Mouse (Mus musculus) cerebellum, adult 8-10 months (tissue): ENCODE measurements at regions not wholly inside any gene's neighbourhood (a gene's known extent, or its start where the extent isn't known, plus 50 kb on each side); places are given as distances from the start of the nearest gene placed in this dataset.

Experiments
- DNase-seq: peaks from one replicate; pipeline ENCODE4 v3.0.0; 2022

- DNase-seq: no peak
Observed at GRCm38 (mm10) chr15:27137580-27137979, 242.2 kb upstream of the Fbxl7 start.

GRCm38 (mm10) chr15:27145860-27146259 lies 250.5 kb upstream of the Fbxl7 start:
- DNase-seq: no peak

GRCm38 (mm10) chr15:27160986-27161385 lies 265.6 kb upstream of the Fbxl7 start:
- DNase-seq: no peak

GRCm38 (mm10) chr15:27167484-27167883 lies 272.1 kb upstream of the Fbxl7 start:
- DNase-seq: no peak

GRCm38 (mm10) chr15:27169846-27170245 lies 274.5 kb upstream of the Fbxl7 start:
- no peak for DNase-seq

GRCm38 (mm10) chr15:27173506-27173905 lies 278.1 kb upstream of the Fbxl7 start:
- DNase-seq: no peak

GRCm38 (mm10) chr15:27178084-27178935 lies 282.9 kb upstream of the Fbxl7 start:
- no peak for DNase-seq

GRCm38 (mm10) chr15:27189699-27190098 lies 276.8 kb upstream of the Ank start:
- DNase-seq: peak; percentile 42

GRCm38 (mm10) chr15:27201513-27201912 lies 265.0 kb upstream of the Ank start:
- no peak for DNase-seq

GRCm38 (mm10) chr15:27204888-27205287 lies 261.6 kb upstream of the Ank start:
- DNase-seq: no peak

- DNase-seq: no peak
Observed at GRCm38 (mm10) chr15:27207446-27207845, 259.0 kb upstream of the Ank start.

GRCm38 (mm10) chr15:27216387-27216786 lies 250.1 kb upstream of the Ank start:
- DNase-seq: no peak

- DNase-seq: no peak
Observed at GRCm38 (mm10) chr15:27219126-27219738, 247.2 kb upstream of the Ank start.

- no peak for DNase-seq
Observed at GRCm38 (mm10) chr15:27223610-27224511, 242.6 kb upstream of the Ank start.

GRCm38 (mm10) chr15:27224512-27224850 lies 242.0 kb upstream of the Ank start:
- DNase-seq: no peak

GRCm38 (mm10) chr15:27232804-27233203 lies 233.7 kb upstream of the Ank start:
- no peak for DNase-seq

GRCm38 (mm10) chr15:27234770-27235169 lies 231.7 kb upstream of the Ank start:
- DNase-seq: peak; percentile 7

GRCm38 (mm10) chr15:27238301-27238700 lies 228.2 kb upstream of the Ank start:
- DNase-seq: no peak

- no peak for DNase-seq
Observed at GRCm38 (mm10) chr15:27246302-27246701, 220.2 kb upstream of the Ank start.

- DNase-seq: no peak
Observed at GRCm38 (mm10) chr15:27258984-27259853, 207.3 kb upstream of the Ank start.

- no peak for DNase-seq
Observed at GRCm38 (mm10) chr15:27259854-27260191, 206.7 kb upstream of the Ank start.

GRCm38 (mm10) chr15:27270203-27270602 lies 196.3 kb upstream of the Ank start:
- DNase-seq: no peak

GRCm38 (mm10) chr15:27282279-27282678 lies 184.2 kb upstream of the Ank start:
- no peak for DNase-seq
